Mouse (Mus musculus): ENCODE results near the gene Tgm7. TPM values are rescaled to one million over a fixed set of nuclear protein-coding genes. Genes with fewer than 3 reads are reported as not detected.

Gene Tgm7
- polyA plus RNA-seq, 1 experiment from 2014 or later, result not detected

DNA sequence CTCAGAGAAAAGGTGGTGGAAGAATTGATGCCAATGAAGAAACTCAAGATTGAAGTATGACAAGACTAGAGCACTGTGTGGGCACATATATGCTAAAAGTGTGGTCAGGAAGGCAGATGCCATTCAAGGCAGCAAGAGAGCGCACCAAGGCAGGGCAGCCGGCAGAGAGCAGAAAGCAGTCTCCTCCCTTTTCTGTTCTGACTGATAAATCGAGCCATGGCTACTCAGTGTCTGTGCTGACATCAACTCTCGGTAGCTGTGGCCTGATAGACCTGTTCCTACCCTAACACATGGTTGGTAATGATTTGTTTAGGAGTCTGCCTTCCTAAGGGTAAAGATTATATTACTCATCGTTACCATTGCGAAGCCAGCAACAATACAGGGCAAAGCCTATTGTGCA, 53.7 kb downstream of the Tgm7 start:
- H3K27me3 ChIP-seq (ENCODE audit: control insufficient read depth, insufficient read depth, low read length), result no peaks in the 10 kb centered on the region
- H3K36me3 ChIP-seq (ENCODE audit: control insufficient read depth, insufficient read depth, low read length), result no peaks in the 10 kb centered on the region
- WGBS, result 87% methylated on average over 6 of the region's 6 CpGs
- ATAC-seq (ENCODE audit: insufficient read depth, low FRiP score, low TSS enrichment), result no peak
- no peak overlapping the region for H3K27ac ChIP-seq (ENCODE audit: low read depth, low read length)
- DNase-seq (ENCODE audit: low spot score), result no peak
- H3K9ac ChIP-seq (ENCODE audit: low read length), result no peak overlapping the region
- no peak overlapping the region for H3K4me3 ChIP-seq (ENCODE audit: low read depth, low read length)
- no peak overlapping the region for H3K4me2 ChIP-seq (ENCODE audit: low read depth)
- H3K9me3 ChIP-seq (ENCODE audit: control insufficient read depth, low read length), result no peaks in the 10 kb centered on the region
- no peaks in the 10 kb centered on the region for H3K4me1 ChIP-seq (ENCODE audit: control insufficient read depth, insufficient read depth, low read length)

DNA sequence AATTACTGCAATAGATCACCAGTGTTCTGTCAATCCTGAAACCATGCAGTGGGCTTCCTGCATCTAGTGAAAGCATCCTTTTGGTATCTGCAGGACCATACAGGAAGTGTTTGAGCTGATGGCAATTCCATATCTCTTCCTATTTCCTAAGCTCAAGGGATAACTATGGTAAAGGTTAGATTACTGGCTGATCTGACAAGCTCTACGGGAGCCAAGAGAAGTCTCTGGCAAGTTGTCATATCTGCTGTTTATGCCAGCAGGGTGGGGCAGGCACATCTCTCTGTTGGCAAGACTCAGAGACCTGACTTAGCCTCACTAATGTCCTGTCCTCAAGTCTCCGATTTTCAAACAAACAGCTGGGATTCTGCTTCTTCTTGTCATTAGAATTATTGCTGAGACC, 55.5 kb downstream of the Tgm7 start:
- DNase-seq (ENCODE audit: low spot score) (no peak), ATAC-seq (ENCODE audit: insufficient read depth, low FRiP score, low TSS enrichment) (no peak)
- Histone ChIP-seq H3K36me3 (ENCODE audit: control insufficient read depth, insufficient read depth, low read length) (no peaks in the 10 kb centered on the region), H3K9me3 (ENCODE audit: control insufficient read depth, low read length) (no peaks in the 10 kb centered on the region), H3K4me2 (ENCODE audit: low read depth) (no peak overlapping the region), H3K27me3 (ENCODE audit: control insufficient read depth, insufficient read depth, low read length) (no peaks in the 10 kb centered on the region), H3K9ac (ENCODE audit: low read length) (no peak overlapping the region), H3K4me3 (ENCODE audit: low read depth, low read length) (no peak overlapping the region), H3K27ac (ENCODE audit: low read depth, low read length) (no peak overlapping the region), H3K4me1 (ENCODE audit: control insufficient read depth, insufficient read depth, low read length) (no peaks in the 10 kb centered on the region)
- 82% methylated on average over 2 of the region's 2 CpGs for WGBS

- no peak overlapping the region for H3K9ac ChIP-seq (ENCODE audit: low read length)
- no peaks in the 10 kb centered on the region for H3K36me3 ChIP-seq (ENCODE audit: control insufficient read depth, insufficient read depth, low read length)
- 89% methylated on average over 5 of the region's 5 CpGs for WGBS
- H3K27me3 ChIP-seq (ENCODE audit: control insufficient read depth, insufficient read depth, low read length), result no peaks in the 10 kb centered on the region
- no peak overlapping the region for H3K4me3 ChIP-seq (ENCODE audit: low read depth, low read length)
- H3K4me2 ChIP-seq (ENCODE audit: low read depth), result no peak overlapping the region
- DNase-seq (ENCODE audit: low spot score) (no peak), ATAC-seq (ENCODE audit: insufficient read depth, low FRiP score, low TSS enrichment) (no peak)
- no peak overlapping the region for H3K27ac ChIP-seq (ENCODE audit: low read depth, low read length)
- H3K4me1 ChIP-seq (ENCODE audit: control insufficient read depth, insufficient read depth, low read length), result no peaks in the 10 kb centered on the region
- no peaks in the 10 kb centered on the region for H3K9me3 ChIP-seq (ENCODE audit: control insufficient read depth, low read length)
Measured at GRCm38 (mm10) chr2:121052176-121052575, 57.4 kb downstream of the Tgm7 start.

DNA sequence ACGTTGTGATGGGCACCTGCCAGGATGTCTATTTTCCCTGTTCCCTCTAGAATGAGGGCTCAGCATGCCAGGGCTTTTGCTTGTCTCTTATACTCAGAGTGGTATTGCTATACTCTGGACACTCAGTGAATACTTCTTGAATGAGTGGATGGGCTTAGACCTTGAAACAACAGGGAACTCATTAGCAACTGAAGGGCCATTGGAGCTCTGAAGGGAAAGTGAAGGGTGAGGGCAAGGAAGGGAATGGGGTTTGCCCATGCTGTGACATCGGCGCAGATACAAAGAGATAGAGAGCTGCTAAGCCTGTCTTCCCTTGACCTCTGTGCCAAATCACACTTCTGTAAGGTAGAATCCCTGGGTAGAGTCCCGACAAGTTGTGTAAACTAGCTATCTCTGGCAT, 63.9 kb downstream of the Tgm7 start:
- WGBS, result 67% methylated on average over 4 of the region's 4 CpGs
- H3K27ac ChIP-seq (ENCODE audit: low read depth, low read length), result no peak overlapping the region
- H3K36me3 ChIP-seq (ENCODE audit: control insufficient read depth, insufficient read depth, low read length), result no peaks in the 10 kb centered on the region
- ATAC-seq (ENCODE audit: insufficient read depth, low FRiP score, low TSS enrichment) (no peak), DNase-seq (ENCODE audit: low spot score) (no peak)
- H3K4me3 ChIP-seq (ENCODE audit: low read depth, low read length), result no peak overlapping the region
- H3K4me1 ChIP-seq (ENCODE audit: control insufficient read depth, insufficient read depth, low read length), result no peaks in the 10 kb centered on the region
- H3K9ac ChIP-seq (ENCODE audit: low read length), result no peak overlapping the region
- no peaks in the 10 kb centered on the region for H3K9me3 ChIP-seq (ENCODE audit: control insufficient read depth, low read length)
- H3K4me2 ChIP-seq (ENCODE audit: low read depth), result no peak overlapping the region
- no peaks in the 10 kb centered on the region for H3K27me3 ChIP-seq (ENCODE audit: control insufficient read depth, insufficient read depth, low read length)

Other genes with a start within 250 kb of the Tgm7 start
- 23.7 and 25.7 TPM in 2 replicates for gene Ubr1, start 139.1 kb downstream of the Tgm7 start, polyA plus RNA-seq (2014; fragmentation: Nextera tagmentation; extraction: Ambion mirVana)
- 5.2 and 7.6 TPM in 2 replicates for gene Tmem62, start 132.8 kb downstream of the Tgm7 start, polyA plus RNA-seq (2014; fragmentation: Nextera tagmentation; extraction: Ambion mirVana)
- 52.0 and 57.7 TPM in 2 replicates for gene Ccndbp1, start 101.4 kb downstream of the Tgm7 start, polyA plus RNA-seq (2014; fragmentation: Nextera tagmentation; extraction: Ambion mirVana)
- 3.6 and 3.7 TPM in 2 replicates for gene Epb42, start 72.7 kb downstream of the Tgm7 start, polyA plus RNA-seq (2014; fragmentation: Nextera tagmentation; extraction: Ambion mirVana)
- 0.11 TPM in 1 of 2 replicates, not detected in the other for gene Tgm5, start 24.0 kb downstream of the Tgm7 start, polyA plus RNA-seq (2014; fragmentation: Nextera tagmentation; extraction: Ambion mirVana)
- gene Adal, start 30.6 kb upstream of the Tgm7 start, polyA plus RNA-seq (2014; fragmentation: Nextera tagmentation; extraction: Ambion mirVana), result 33.6 and 35.6 TPM in 2 replicates
- 22.9 and 23.2 TPM in 2 replicates for gene Lcmt2, start 30.9 kb upstream of the Tgm7 start, polyA plus RNA-seq (2014; fragmentation: Nextera tagmentation; extraction: Ambion mirVana)
- 59.2 and 60.7 TPM in 2 replicates for gene Tubgcp4, start 60.9 kb upstream of the Tgm7 start, polyA plus RNA-seq (2014; fragmentation: Nextera tagmentation; extraction: Ambion mirVana)
- 14.6 and 15.0 TPM in 2 replicates for gene Zscan29, start 61.3 kb upstream of the Tgm7 start, polyA plus RNA-seq (2014; fragmentation: Nextera tagmentation; extraction: Ambion mirVana)
- gene Trp53bp1, start 161.6 kb upstream of the Tgm7 start, polyA plus RNA-seq (2014; fragmentation: Nextera tagmentation; extraction: Ambion mirVana), result 143 and 151 TPM in 2 replicates
- gene Map1a, start 179.8 kb upstream of the Tgm7 start, polyA plus RNA-seq (2014; fragmentation: Nextera tagmentation; extraction: Ambion mirVana), result 17.5 and 19.2 TPM in 2 replicates
- gene Ppip5k1, start 245.6 kb upstream of the Tgm7 start, polyA plus RNA-seq (2014; fragmentation: Nextera tagmentation; extraction: Ambion mirVana), result 10.8 and 11.4 TPM in 2 replicates
- gene Ckmt1, start 247.9 kb upstream of the Tgm7 start, polyA plus RNA-seq (2014; fragmentation: Nextera tagmentation; extraction: Ambion mirVana), result 8.2 and 9.8 TPM in 2 replicates

Measured in neural tube, embryonic 11.5 days (tissue).